Mouse (Mus musculus) stomach, postnatal 0 days (tissue): ENCODE results near the gene Slco3a1.

Experiments used
- CTCF ChIP-seq: IDR thresholded peaks from 2 replicates; pipeline ENCODE4 v1.5.1; 2016; ENCODE audit warnings: antibody characterized with exemption, low read depth, mild to moderate bottlenecking, moderate library complexity
- EP300 ChIP-seq: optimal IDR thresholded peaks from 2 replicates; pipeline ENCODE3; 2016; ENCODE audit warnings: antibody characterized with exemption

GRCm38 (mm10) chr7:74408601-74409323 lies 145.8 kb downstream of the Slco3a1 start:
- TF ChIP-seq EP300 (no peak), CTCF (peak; percentile 11; the same call in 1 of the 2 replicates)
